Mouse (Mus musculus): ENCODE measurements around the gene Nagpa. TPM values are rescaled to one million over a fixed set of nuclear protein-coding genes. Genes with fewer than 3 reads are reported as not detected.

Gene Nagpa
- total RNA-seq, 2 experiments from 2014 or later: 13.2 to 14.6 TPM

- peak in 1 of 2 experiments; percentile 42 for DNase-seq (ENCODE audit: low spot score in 2 of 2)
Measured at GRCm38 (mm10) chr16:5203200-5203599, 612 bp downstream of the Nagpa start.

- DNase-seq (ENCODE audit: low spot score in 2 of 2): peak; percentile 55 to 63
Measured at GRCm38 (mm10) chr16:5202681-5203080, 1.1 kb downstream of the Nagpa start.

GRCm38 (mm10) chr16:5195080-5195479 is 8.7 kb downstream of the Nagpa start:
- DNase-seq (ENCODE audit: low spot score in 2 of 2): peak; percentile 52 to 67

DNA sequence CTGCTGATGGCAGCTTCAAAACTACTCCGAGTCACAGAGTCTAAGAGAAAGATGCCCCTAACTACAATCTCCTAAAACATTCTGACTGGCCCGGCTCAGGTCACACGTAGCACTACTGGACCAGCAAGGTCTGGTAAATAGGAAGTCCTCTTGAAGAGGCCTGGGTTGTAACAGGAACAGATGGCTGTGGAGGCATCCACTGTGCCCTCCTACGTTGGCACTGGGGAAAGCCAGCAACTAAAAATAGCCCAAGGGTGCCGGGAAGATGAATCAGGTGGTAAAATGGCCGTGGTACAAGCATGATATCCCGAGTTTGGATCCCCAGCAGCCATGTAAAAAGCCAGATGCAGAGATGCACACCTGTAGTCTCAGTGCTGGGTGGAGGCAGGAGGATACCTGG is 17.6 kb downstream of the Nagpa start:
- peak; percentile 53 to 60 for DNase-seq (ENCODE audit: low spot score in 2 of 2)

DNA sequence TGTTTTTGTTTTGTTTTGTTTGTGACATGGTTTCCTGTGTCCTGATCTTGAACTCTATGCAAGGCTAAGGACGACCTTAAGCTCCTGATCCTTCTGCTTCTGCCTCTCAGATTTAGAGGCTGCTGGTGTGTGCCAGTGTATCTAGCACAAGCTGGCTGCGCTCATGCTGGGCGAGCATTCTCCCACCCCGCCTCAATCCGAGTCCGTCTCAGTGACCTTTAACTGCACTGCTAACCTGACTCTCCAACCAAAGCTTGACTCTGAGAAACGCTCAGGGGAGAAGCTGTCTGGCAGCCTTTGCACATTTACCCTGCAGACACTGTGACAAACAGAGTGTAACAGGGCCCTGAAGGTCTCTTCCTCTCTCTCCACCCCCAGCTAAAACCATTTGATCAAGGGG is 18.1 kb downstream of the Nagpa start:
- no peak for DNase-seq (ENCODE audit: low spot score in 2 of 2)

DNA sequence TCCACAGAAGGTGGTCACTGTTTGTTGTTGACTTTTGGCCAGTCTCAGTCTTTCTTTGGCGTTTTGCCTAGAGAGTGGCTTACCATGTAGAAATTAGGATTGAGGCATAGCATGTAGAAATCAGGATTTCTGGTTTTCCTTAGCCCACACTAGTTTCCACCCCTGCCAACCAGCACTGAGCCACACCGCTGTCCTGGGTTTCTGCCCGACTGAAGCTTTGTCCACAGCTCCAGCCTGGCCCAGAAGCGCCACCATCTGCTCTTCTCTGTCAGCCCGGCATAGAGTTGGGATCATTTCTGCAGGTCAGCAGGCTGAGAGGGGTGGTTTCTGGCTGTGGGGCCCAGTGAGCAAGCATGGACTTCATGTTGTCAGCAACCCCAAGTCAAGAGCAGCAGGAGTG is 18.9 kb downstream of the Nagpa start:
- DNase-seq (ENCODE audit: low spot score in 2 of 2): no peak

DNA sequence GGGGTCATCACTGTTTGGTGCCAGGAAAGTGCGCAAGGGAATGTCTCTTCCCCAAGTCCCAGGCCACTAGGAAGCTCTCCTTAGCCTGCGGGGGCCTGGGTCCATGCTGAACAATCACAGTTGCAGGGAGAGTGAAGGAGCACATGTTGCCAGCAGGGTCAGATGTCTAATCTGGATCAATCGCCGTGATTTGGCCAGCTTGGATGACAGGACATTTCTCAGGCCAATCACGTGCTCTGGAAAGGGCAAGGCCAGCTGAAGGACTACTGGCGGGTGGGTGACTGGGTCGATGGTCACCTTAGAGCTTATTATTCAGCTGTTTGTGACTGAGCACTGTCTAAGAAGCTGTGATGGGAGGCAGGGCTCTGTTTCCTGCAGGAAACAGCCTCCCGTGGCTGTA is 19.7 kb downstream of the Nagpa start:
- DNase-seq (ENCODE audit: low spot score in 2 of 2): no peak

GRCm38 (mm10) chr16:5183310-5183975 is 20.4 kb downstream of the Nagpa start:
- DNase-seq (ENCODE audit: low spot score in 2 of 2): no peak

- no peak for DNase-seq (ENCODE audit: low spot score in 2 of 2)
Measured at GRCm38 (mm10) chr16:5172636-5173035, 31.2 kb downstream of the Nagpa start.

- DNase-seq (ENCODE audit: low spot score in 2 of 2): no peak
Measured at GRCm38 (mm10) chr16:5168829-5169228, 35.0 kb downstream of the Nagpa start.

DNA sequence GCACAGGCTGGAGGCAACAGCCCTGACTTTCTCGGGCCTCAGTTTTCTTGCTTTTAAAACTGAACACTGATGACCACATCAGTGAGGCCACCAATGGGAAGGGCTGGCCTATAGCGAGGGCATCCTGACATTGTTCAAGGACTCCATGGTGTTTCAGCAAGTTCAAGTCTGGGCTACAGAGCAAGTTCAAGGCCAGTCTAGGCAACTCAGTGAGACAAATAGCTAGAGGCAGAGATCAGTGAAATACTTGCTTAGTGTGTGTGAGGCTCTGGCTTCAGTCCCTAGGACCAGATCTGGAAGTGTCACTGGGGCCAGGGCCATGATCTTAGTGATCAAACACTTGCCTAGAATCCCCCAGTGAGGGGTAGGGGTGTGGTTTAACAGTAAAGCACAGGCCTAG is 35.8 kb downstream of the Nagpa start:
- no peak for DNase-seq (ENCODE audit: low spot score in 2 of 2)

- no peak for DNase-seq (ENCODE audit: low spot score in 2 of 2)
Measured at GRCm38 (mm10) chr16:5164327-5164726, 39.5 kb downstream of the Nagpa start.

- peak in 1 of 2 experiments; percentile 35 for DNase-seq (ENCODE audit: low spot score in 2 of 2)
Measured at GRCm38 (mm10) chr16:5159248-5159647, 44.6 kb downstream of the Nagpa start.

GRCm38 (mm10) chr16:5157113-5157512 is 46.7 kb downstream of the Nagpa start:
- DNase-seq (ENCODE audit: low spot score in 2 of 2): no peak

GRCm38 (mm10) chr16:5156495-5156894 is 47.3 kb downstream of the Nagpa start:
- DNase-seq (ENCODE audit: low spot score in 2 of 2): no peak

DNA sequence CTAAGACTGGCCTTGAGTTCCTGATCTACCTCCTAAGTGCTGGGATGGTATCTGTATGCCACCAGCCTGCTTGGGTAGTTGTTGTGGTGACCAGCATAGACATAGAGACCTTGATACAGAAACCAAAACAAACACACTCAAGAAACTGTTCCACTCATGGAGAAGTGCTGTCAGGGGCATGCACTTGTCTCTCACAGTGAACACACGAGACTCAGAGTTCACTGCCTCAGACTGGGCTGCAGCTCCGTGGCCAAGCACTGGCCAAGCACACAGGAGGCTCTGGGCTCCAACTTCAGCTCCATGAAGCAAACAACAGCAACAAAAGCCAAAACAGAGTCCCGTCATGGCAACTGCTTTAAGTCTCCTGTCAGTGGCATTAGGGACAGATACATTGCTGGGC is 48.8 kb downstream of the Nagpa start:
- no peak for DNase-seq (ENCODE audit: low spot score in 2 of 2)

- DNase-seq (ENCODE audit: low spot score in 2 of 2): no peak
Measured at GRCm38 (mm10) chr16:5153299-5154026, 50.3 kb downstream of the Nagpa start.

DNA sequence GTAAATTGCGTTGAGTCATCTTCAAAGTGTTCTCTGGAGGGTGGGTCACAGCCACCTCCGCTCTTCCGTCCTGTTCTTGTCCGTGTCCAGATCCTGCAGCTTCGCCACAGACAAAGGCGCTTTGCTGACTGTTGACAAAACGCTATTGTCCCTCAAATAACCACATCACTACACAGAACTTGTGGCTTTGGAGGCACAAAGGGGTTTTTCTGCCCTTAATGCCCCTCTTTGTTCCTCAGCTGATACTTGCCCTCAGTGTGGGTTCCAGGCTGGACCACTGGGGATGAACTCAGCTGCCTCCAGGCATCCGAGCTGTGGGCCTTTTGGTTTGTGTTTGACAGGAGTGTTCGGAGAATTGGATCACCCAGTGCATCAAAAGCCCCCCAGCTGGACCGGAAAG is 53.3 kb downstream of the Nagpa start:
- DNase-seq (ENCODE audit: low spot score in 2 of 2): no peak

DNA sequence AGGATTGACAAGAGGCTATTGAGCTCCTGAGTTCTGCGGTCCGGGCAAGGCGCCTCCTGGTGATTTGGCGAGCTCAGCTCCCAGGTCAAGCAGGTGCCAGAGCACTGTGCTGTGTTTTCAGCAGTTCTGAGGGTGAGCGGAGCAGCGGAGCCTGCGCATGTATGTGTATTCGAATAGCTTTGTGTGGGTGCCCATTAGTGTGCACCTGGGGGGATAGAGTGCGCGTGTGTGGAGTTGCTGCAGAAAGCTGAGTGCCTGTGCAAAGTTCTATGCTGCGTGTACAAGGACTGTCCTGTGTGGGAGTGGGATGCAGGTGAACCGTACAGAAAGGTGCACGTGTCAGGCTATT is 56.8 kb downstream of the Nagpa start, which contains the start of gene Sec14l5:
Sec14l5 (plus strand) TSS at position 73 of the 349 bp plus-strand sequence.
- DNase-seq (ENCODE audit: low spot score in 2 of 2): no peak

DNA sequence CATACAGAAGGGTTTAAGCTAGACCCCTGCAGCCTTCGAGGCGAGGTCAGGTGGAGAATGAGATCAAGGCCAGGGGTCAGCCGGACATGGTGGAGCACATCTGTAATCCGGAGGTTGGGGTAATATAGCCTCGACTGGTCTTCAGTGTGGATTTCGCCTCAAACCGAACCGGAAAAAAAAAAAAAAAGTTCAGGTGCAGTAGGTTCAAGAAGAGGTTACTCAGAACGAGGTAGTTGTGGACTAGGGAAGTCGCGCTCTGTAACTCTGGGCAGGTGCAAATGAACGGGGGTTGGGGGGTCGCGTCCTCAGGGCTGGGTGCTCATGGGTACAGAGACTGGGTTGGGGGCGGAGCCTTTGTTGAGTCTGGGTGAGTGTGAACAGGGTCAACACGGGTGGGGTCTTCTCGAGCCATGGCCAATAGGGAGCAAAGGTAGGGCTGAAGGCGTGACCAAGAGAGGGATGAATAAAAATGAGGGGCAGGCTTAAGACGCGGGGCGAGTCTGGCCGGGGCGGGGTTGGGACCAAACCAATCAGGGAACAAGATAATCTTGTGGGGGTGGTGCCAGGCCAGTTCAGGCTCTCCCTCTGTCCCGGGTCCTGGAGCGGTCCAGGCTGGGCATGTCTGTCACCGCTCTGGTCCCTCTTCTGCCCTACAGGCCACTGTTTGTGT is 57.3 kb downstream of the Nagpa start:
- peak; percentile 42 to 53 for DNase-seq (ENCODE audit: low spot score in 2 of 2)

DNA sequence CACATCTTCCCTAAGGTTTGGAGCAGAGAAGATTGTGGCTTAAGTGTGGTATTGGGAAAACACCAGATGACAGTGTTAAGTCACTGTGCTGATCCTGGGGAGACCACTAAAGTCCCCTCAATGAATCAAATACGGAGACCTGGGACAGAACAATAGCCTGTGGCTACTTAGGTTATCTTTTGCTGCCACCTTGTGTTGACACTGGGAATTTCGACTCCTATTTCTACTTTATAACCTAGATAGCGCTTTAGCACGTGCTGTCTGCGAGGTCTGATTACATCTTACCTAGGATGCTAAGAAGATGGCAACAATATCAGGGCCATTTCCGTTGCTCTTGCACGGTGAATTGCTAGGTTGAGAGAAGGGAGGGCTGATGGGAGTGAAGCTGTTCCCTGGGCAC is 58.2 kb downstream of the Nagpa start:
- peak; percentile 69 to 83 for DNase-seq (ENCODE audit: low spot score in 2 of 2)

Measured in left cerebral cortex, adult 18-20 months (tissue).